Mouse (Mus musculus): Measurements from ENCODE around the gene Nrg3.

The Nrg3 gene

DNA sequence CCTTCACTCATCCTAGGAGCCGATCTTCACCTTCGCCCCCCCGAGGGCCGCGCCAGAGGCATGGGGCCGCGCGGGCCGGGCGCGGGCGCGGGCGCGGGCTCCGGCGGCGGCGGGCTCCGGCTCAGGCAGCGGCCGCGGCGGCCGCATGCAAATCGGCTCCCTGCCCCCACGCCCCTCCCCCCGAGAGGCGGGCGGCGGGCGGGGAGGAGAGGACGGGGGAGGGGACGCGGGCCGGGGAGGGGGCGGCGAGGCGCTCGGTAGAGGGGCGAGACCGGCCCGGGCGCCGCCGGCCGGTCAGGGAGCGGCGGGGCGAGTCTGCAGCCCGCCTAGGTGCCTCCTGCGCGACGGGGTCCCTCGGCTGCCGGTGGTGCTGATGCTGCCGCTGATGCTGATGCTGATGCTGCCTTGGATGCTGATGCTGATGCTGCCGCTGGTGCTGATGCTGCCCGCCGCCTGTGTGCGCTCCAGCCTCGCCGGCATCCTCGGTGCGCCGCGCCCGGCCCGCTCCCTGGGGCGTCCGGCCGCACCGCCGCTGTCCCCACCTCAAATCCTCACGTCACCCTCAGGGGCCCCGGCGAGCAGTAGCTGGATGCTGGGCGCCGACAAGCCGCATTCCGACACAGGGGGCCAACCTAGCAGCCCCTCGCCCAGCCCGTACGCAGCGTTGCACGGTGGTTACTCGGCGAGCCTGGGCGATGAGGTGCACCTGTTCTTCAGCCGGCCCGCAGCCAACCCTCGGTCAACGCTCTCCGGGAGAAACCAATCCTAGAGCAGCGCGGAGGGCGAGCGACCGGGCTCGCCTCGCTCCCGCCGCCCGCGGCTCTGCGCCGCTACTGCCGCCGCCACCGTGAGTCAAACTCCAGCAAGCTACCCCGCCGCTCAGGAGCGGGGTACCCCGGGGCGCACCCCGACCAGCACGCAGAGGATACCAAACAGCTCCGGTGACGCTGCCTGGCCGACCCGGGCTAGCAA, at the start of gene Nrg3:
Gene Nrg3 (minus strand): TSS at position 299 of the 972 bp plus-strand sequence.
- DNase-seq (ENCODE audit: low read depth, low spot score), result no peak

DNA sequence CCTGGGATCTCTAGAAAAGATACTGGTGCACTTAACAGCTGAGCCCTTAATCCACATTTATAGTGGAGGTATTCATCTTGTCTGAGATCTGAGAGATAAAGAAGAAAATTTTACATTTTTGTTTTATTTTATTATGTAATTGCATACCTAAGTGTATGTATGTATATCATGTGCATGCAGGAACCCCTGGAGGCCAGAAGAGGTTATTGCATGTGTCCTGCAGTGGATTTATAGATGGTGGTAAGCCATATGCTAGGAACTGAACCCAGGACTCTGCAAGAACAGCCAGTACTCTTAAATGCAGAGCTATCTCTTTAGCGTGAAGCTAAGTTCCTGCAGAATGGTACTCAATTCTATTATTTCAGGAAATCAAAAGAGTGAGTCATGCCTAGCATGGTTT, 36.1 kb upstream of the Nrg3 start:
- DNase-seq (ENCODE audit: low read depth, low spot score), result no peak

DNA sequence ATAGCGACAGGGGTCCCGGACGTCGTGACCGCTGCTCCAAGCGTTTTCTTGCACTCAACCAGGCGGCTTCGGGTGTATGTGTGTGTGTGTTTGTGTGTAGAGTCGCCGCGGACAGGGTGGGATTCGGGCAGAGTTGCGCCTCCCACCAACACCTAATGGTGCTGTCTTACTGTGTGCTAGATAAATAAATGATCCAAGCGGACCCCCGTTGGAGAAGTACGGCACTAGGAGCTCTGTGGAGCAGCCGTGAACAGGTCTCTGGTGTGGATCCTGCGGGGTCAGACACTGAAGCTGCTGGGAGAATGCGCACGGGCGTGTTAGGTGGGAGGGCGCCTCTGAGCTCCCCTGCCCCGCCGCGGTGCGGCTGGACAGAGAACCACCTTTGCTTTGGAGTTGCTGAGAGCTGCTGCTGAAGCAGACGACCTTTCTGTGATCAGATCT, 903 bp upstream of the Nrg3 start:
- DNase-seq (ENCODE audit: low read depth, low spot score), result no peak

DNA sequence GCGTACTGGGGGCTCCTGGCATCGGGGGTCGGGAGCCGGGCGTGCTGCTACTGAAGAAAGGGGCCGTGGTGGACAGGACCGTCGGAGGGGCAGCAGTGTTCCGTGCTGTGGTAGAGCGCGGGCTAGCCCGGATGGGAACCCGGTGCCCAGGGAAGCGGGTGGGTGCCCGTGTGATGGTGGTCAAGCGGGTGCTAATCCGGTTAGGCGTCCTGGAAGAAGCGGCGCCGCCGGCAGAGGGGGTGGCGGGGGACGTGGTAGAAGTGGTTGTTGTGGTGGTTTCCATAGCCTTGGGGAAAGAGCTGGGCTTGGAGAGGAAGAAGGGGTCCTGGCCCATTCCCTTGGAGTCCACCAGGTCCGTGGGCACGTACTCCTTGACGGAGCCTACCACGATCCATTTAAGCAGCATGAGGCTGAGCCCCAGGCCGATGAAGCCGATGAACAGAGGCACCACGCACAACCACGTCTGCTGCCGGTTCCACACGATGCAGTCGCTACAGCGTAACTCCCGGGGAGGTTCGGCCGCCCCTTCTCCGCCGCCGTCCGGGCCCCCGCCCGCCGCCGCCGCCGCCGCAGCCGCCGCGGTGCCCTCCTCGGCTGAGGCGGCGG, 639 bp downstream of the Nrg3 start:
- DNase-seq (ENCODE audit: low read depth, low spot score), result no peak

DNA sequence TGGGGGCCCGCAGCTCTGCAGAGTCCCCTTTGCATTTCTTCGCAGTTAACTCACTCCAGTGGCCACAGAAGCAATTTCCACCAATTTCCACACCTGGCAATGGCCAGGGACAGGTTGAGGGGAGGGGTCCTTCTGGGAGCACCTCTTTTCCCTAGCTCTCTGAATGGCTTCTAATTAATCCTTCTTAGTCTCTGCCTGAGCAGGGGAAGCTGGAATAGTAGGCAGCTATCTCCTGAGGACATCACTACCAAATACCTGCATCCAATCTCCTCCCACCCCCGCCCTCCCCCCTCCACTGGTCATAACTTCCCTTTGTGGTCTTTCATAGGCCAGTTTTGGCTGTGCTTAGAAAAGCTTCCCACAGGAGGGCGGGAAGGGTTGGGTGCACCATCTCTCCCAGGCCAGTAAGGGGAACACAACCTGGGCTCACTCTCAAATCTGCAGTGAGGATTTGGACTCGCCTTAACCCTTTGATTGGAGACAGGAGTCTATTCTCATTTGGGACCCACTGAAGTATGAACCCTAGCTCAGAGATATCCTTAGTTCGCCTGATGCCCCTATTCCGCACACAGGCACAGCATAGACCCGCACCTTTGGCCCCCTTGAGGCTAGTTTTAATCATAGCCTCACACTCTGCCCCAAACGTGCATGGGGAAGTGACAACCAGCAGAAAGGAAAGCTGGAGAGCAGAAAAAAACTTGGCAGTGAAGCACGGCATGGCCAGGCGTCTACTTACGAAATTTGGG, 1.5 kb downstream of the Nrg3 start:
- DNase-seq (ENCODE audit: low read depth, low spot score), result no peak

DNA sequence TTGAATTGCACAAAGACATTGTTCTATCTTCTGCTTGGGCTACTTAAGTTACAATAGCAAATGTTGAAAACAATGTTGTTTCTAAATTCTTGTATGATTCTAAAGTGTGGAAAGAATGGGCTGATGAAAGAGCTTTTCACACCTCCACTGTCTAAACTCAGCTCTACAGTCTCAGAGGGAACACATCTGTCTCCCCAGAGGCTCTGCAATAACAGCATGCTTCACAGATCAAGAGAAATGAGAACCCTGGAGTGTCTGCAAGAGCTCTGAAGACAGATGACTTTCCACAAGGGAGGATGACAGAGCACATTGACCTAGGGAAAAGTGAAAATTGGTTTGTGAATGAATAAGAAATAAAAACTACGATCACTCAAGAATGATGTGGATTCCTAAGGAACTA, 27.4 kb downstream of the Nrg3 start:
- DNase-seq (ENCODE audit: low read depth, low spot score), result no peak

DNA sequence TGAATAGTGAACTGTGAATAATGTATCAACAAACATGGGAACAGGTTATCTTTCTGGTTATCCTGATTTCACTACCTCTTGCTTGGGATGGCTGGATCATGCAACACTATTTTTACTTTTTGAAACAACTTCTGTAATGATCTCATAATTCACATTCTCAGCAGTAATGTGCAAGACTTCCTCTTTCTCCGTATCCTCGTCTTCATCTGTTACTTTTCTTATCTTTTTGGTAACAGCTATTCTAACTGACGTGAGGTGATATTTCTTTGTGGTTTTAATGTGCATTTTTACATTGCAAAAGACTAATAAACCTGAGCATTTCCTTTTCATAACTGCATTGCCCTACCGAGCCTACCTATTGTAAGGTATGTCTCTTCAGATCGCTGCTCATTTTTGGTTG, 44.4 kb downstream of the Nrg3 start:
- no peak for DNase-seq (ENCODE audit: low read depth, low spot score)

DNA sequence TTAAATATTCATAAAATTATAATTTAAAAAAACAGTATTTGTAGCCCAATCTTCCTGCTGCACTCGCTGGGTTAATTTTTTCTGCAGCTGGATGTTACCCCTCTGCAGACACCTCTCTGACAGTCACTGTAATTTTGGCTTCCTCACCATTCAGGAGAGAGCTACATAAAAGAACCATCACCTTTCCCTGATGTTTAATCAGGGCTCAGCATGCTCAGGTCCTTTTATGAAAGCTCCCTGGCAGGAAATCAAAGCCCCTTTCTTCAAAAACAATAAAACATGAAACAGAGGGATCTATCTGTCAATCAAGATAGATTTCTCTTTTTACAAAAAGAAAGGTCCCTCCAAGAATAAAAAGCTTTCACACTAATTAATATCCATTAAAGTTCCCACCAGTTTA, 51.0 kb downstream of the Nrg3 start:
- DNase-seq (ENCODE audit: low read depth, low spot score), result no peak

DNA sequence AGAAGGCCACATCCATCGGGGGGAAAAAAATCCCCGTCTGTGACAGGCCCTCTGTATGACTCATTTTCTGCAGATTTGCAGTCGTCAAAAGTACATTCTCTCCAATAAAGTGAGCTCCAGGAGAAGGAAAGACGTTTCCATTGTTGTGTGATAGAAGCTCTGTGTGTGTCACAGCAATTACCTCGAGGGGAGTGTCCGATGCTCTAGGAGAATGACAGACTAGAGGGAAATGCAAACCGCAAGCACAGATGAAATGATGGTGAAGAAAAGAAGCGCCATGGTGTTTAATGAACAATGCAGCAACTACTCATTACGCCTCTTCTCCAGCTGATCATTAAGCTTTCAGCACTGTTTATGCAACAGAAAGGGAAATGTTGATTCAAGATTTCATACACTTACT, 59.6 kb downstream of the Nrg3 start:
- no peak for DNase-seq (ENCODE audit: low read depth, low spot score)

DNA sequence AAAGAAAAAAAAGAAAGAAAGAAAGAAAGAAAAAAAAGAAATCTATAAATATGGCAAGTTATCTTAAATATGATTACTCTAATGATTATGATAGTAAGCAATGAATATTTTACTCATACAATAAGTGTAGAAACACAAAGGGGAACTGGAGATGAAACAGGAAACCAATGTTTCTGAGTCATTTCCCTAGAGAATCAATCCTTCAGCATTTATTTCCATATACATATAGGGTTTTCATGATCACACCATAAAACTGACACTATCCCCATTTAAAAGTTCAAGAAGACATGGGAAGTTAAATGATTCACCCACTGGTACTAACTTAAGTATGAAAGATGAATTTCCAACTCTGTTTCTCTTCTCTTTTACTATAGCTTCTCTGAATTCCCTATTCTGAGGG, 86.0 kb downstream of the Nrg3 start:
- no peak for DNase-seq (ENCODE audit: low read depth, low spot score)

DNA sequence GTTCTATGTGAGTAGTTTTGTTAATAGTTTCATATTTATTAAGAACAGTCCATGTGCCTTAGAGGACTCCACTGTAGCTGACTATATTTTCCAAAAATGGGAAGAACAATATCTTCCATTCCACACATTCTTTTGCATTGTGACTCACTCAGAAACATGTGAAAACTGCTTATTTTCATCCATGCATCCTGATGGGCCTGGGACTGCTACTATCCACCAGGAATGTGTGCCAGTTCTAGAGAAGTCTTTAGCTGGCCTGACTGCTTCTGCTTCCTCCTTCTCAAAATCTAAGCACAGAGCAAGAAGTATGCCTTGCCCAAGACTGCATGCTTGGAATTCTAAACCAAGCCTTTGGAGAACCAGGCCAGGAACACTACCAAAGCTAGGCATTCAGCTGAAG, 91.6 kb downstream of the Nrg3 start:
- DNase-seq (ENCODE audit: low read depth, low spot score), result no peak

DNA sequence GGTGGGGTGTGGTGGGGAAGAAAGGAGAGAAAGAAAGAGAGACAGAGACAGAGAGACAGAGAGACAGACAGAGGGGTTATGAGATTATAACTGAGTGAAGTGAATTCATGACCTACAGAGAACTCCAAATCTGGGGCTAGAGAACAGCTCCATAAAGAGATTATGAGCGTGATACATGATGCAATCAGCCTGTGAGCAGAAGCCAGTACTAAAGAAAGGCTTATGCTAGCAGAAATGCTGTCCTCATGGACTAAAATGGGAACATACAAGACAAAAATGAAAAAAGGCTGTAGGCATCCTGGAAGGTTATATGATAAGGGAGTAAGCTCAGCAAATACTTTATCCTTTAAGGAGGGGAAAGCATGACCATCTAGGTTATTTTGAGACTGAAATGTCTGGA, 99.7 kb downstream of the Nrg3 start:
- DNase-seq (ENCODE audit: low read depth, low spot score), result no peak

DNA sequence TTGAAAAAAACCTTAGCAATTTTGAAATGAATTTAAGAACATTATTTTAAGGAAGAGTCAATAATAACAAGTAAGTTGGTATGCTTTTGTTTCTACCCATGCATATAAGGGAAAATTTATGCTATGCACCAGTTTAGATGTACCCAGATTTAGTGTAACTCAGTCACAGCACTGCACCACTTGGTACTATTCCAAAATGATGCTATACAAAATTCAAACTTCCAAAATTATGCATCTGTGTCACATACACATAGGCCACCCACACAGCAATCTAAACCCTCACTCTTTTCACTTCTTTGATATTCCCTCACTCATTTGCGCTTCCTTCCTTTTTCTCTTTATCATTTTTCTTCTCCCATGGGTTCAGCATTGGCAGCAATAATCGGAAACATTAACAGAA, 116.6 kb downstream of the Nrg3 start:
- DNase-seq (ENCODE audit: low read depth, low spot score), result no peak

DNA sequence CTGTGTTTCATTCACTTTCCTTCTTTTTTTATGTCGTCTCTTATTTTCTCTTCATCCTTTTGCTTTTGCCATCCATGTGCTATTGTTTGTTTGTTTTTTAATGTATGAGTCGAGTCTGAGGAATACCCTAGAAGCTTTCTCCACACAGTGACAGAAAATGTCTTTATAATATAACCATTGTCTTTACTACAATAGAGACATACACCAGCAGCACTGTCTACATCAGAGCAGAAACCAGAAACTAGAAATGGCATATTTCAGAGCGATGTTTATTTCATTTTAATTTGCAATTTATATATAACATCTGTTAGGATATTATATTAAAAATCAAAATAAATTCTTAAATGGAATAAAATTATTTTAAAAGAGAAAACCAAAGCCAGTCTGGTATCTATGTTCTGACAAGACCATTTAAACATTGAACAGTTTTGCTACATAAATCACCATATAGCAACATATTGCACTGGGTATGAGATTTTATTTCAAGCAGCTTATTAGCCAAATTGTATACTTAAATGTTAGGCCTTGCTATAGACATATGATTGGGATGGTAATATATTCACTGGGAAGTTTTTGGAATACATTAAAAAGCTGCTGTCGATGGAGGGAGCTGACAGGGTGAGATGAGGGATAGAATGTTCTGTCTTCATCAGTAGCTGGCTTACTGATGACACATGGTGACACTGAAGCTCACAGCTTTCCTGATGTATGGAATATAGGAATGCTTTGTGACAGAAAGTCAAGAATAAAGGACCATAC, 120.7 kb downstream of the Nrg3 start:
- DNase-seq (ENCODE audit: low read depth, low spot score), result no peak

DNA sequence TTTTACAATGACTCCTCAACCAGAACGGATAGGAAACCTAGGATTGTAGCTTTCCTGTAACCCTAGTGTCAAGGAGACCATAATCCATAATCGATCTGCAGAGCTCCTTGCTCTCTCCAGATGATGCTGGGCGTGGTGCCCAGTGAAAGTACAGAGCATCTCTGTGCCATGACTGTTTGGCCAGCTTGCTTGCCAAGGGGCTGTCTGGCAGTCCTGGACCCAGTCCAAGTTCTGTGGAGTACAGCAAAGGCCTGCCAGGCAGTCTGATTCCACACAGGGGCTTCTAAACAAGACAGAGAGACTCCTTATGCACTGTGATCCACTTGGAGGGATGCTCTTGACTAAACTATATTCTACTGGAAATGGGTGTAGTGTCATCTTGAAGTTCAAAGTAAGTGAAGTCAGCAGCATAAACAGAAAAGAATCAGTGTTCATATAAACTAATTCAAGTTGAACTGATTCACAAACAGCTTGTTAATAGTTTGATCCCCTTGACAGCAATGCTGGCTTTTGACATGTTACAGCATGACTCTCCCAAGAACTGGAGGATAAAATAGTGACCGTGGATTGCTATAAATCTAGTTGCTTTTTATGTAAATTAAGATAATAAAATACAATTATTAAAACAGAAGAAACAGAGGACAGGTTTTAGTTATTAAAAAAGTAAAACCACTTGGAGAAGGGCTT, 155.3 kb downstream of the Nrg3 start:
- DNase-seq (ENCODE audit: low read depth, low spot score), result no peak

DNA sequence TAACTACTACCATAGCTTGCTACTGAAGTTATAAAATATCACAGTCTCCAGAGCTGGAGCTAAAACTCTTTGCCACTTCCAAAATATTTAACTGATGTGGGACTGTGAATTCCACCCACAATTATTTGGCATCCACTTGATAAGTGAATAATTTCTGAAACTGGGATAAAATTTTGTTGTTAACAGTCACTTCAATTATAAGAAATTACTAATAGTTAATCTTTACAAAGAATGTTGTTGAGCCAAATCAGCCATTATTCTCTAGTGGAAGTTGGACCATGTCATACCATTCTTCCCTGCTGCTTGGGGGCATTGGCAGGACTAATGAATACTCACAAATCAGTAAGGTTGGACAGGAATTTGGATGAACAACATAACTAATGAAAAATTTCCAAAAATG, 158.8 kb downstream of the Nrg3 start:
- no peak for DNase-seq (ENCODE audit: low read depth, low spot score)

DNA sequence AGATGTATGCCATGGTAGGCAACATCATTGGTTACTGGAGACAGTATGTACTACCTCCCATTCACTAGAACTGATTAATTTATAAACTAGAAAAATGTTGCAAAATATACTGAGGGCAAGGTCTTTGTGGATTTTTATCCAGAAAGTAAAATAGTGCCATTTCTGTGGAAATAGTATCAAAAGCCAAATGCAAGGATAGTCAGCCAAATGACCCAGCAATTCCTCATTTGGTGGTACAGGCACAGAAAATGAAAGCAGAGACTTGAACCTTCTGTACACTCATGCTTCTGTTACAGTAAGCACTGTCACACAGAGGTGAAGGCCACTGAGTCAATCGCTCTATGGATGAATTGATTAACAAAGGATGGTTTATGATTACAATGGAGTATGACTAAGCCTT, 207.8 kb downstream of the Nrg3 start:
- no peak for DNase-seq (ENCODE audit: low read depth, low spot score)

DNA sequence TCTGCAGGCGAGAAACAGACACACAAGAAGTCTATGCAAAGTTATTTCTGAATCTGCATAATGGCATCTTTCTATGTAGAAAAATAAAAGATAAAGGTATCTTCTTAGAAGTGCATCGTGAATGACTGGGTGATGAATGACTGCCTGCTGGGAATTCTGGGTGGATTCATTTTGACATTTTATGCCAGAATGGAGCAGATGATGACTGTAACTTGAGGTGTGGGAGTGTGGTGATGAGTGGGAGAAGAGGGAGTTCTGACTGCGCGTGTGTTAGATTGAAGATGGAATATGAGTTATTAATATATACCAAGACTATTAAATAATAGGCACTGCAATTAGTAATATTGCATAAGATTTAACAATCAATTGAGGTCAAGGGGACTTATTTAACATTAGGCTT, 208.5 kb downstream of the Nrg3 start:
- DNase-seq (ENCODE audit: low read depth, low spot score), result no peak

DNA sequence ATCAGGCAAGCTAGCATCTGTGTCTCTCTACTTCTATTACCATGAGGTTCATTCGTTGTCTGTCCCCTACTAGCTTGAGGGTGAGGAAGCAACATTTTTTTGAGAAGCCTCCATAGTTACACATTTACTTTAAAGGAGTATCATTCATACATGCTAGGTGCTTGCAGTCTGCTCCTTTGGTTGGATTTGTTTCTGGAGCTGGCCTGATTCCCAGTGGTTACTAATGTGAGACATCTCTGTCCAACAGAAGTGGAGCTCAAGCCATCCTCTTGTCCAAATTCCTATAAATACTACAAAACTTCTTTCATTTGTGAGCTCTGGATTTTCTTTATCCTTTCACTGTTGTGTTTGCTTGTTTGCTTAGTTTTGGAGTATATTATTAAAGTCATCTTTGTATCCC, 211.9 kb downstream of the Nrg3 start:
- DNase-seq (ENCODE audit: low read depth, low spot score), result no peak

DNA sequence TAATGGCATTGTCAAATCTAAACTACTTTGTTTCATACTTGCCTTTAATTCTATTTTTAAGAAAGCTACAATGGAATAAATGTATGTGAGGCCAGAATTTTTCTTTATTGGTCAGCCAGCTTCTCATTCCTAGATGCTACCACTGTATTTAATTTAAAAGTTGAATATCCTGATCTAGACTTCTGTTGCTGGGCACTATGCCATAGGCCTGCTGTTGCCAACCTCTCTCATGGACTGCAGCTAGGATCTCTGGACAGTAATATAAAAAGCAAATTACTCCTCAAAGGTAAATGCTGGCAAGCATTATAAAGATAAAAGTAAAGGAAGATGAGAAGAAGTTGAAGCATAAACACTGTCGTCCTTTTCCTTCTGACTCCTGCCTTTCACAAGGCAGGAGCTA, 217.5 kb downstream of the Nrg3 start:
- no peak for DNase-seq (ENCODE audit: low read depth, low spot score)

DNA sequence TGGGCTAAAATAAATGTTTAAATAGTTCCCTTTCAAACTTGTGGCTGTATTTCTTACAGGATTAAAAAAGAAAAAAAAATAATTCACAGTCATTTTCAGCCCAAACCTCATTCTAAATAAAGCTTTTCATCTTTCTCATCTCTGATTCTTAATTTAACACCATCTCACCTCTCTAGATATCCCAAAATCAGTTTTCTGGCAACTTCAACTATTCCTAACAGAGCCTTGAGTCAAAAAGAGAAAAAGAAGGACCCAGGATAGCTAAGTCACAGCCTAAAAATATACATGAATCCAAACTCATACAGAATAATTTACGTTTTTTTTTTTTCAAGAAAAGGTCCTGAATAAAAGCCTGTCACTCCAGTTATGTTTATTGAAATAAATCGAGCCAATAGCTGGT, 232.6 kb downstream of the Nrg3 start:
- no peak for DNase-seq (ENCODE audit: low read depth, low spot score)
